36 mouse cellular contexts compared by ENCODE assay signal in genomic region chr5:8885837-8886236, GRCm38 (mm10). TPM values are rescaled to one million over a fixed set of nuclear protein-coding genes. Genes with fewer than 3 reads are reported as not detected.
"Had no signal": no experiment of that assay in that cellular context is flagged by ENCODE, and none has a peak within 500 bp of the region (broad histone marks: within the 10 kb centered on the region; RNA-seq: fewer than 3 reads in every experiment).

No protein-coding gene starts in this region.

- H3K4me1 ChIP-seq: heart, embryonic 10.5 days; heart, embryonic 12.5 days; heart, embryonic 13.5 days; heart, embryonic 15.5 days; hindbrain, embryonic 10.5 days; hindbrain, embryonic 12.5 days; hindbrain, embryonic 13.5 days; hindbrain, embryonic 15.5 days; intestine, embryonic 15.5 days; kidney, embryonic 15.5 days had no signal

- ATAC-seq: hindbrain, embryonic 16.5 days; hindbrain, postnatal 0 days; inflammation-experienced regulatory T-cells, adult 6 months; intestine, embryonic 15.5 days; intestine, embryonic 16.5 days; intestine, postnatal 0 days had no signal

- H3K9me3 ChIP-seq: heart, embryonic 10.5 days; heart, embryonic 15.5 days; hindbrain, embryonic 13.5 days; hindbrain, embryonic 15.5 days; intestine, embryonic 15.5 days had no signal

- H3K27me3 ChIP-seq: heart, embryonic 12.5 days; heart, embryonic 13.5 days; heart, embryonic 15.5 days; hindbrain, embryonic 12.5 days; hindbrain, embryonic 15.5 days; intestine, embryonic 15.5 days; kidney, embryonic 15.5 days had no signal

- H3K27ac ChIP-seq: heart, embryonic 10.5 days; heart, embryonic 13.5 days; heart, embryonic 15.5 days; hindbrain, embryonic 10.5 days; hindbrain, embryonic 12.5 days; hindbrain, embryonic 13.5 days; hindbrain, embryonic 14.5 days; hindbrain, embryonic 15.5 days; hindbrain, postnatal 0 days; intestine, embryonic 15.5 days; kidney, embryonic 15.5 days; kidney, postnatal 0 days; layer of hippocampus, adult 2 months had no signal

- H3K9ac ChIP-seq: heart, embryonic 12.5 days; heart, embryonic 13.5 days; heart, embryonic 15.5 days; hindbrain, embryonic 12.5 days; hindbrain, embryonic 13.5 days; hindbrain, embryonic 14.5 days; hindbrain, embryonic 15.5 days; intestine, embryonic 15.5 days; kidney, embryonic 15.5 days had no signal

- DNase-seq: heart, postnatal 10 days; heart, postnatal 14 days; heart, postnatal 36 days; heart, postnatal 4 days; kidney, adult 11 months; kidney, adult 18-20 months; kidney, adult 2 months; kidney, adult 8-10 months; kidney, adult 9 months; kidney, postnatal 10 days; kidney, postnatal 14 days; kidney, postnatal 25 days; kidney, postnatal 36 days; kidney, postnatal 4 days; layer of hippocampus, adult 9-11 months; layer of hippocampus, postnatal 36 days had no signal

- H3K4me3 ChIP-seq: heart, embryonic 10.5 days; heart, embryonic 12.5 days; heart, embryonic 13.5 days; heart, embryonic 15.5 days; hindbrain, embryonic 10.5 days; hindbrain, embryonic 12.5 days; hindbrain, embryonic 13.5 days; hindbrain, embryonic 15.5 days; intestine, embryonic 15.5 days; kidney, embryonic 15.5 days; layer of hippocampus, adult 2 months had no signal

- H3K4me2 ChIP-seq: heart, embryonic 11.5 days; heart, embryonic 12.5 days; heart, embryonic 13.5 days; heart, embryonic 15.5 days; hindbrain, embryonic 12.5 days; hindbrain, embryonic 13.5 days; hindbrain, embryonic 14.5 days; hindbrain, embryonic 15.5 days; intestine, embryonic 15.5 days; kidney, embryonic 15.5 days had no signal

- H3K36me3 ChIP-seq: heart, embryonic 10.5 days; heart, embryonic 12.5 days; heart, embryonic 13.5 days; heart, embryonic 15.5 days; hindbrain, embryonic 10.5 days; hindbrain, embryonic 12.5 days; hindbrain, embryonic 13.5 days; hindbrain, embryonic 15.5 days; intestine, embryonic 15.5 days; kidney, embryonic 15.5 days had no signal

RNA-seq across cellular contexts. Expression of gene Abcb4, which starts 7.7 kb away (rescaled TPM):
- polyA plus RNA-seq: kidney, embryonic 14.5 days had no signal
